In the genomic region with DNA sequence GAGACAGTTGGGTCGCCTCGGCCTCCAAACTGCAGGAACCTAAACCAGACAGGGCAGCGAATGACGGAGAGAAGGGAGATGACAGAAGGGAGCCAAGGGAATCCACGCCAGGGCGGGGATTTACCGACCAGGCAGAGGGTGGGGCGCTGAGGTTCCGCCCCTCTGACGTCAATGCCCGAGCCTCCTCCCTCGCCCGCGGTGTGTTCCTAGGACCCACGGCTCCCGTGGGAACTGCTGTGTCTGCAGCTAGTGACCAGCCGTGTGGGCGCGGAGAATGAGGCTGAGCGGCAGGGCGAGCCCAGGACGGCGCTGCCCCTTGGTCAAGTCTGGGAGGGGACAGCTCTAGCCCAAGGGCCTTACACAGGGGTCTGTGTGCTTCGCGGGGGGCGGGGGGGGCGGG, we compare ENCODE assay signal across 8 mouse cellular contexts. TPM values are rescaled to one million over a fixed set of nuclear protein-coding genes. Genes with fewer than 3 reads are reported as not detected.
DNase-seq lines count a peak whose midpoint lies in the region; ATAC-seq and TF ChIP-seq lines count a peak whose summit lies in the region.

No protein-coding gene starts in this region.

- no peak overlapping the region for H3K27ac ChIP-seq in hindbrain, embryonic 15.5 days (replicated peaks)
- H3K27ac ChIP-seq in left cerebral cortex, adult 2 months: no peak overlapping the region

- H3K4me1 ChIP-seq in hindbrain, embryonic 15.5 days (replicated peaks): peaks cover 14% of the 10 kb centered on the region

- WGBS in hindbrain, embryonic 15.5 days: 1% methylated on average over 27 of the region's 27 CpGs

- peak; percentile 66 for DNase-seq in T-cell, adult 2 months (ENCODE audit: low spot score)
- DNase-seq in cerebellum, postnatal 10 days: peak; percentile 81 to 85
- peak; percentile 91 for DNase-seq in gastrocnemius, adult 18-20 months (ENCODE audit: low spot score)
- peak; percentile 65 to 79 for DNase-seq in left cerebral cortex, adult 2 months (ENCODE audit: extremely low spot score in 1 of 2, low spot score in 2 of 2)
- peak; percentile 65 to 76 for DNase-seq in right cerebral cortex, adult 2 months (ENCODE audit: low spot score in 2 of 2)
- peak; percentile 83 for DNase-seq in urinary bladder, postnatal 25 days (ENCODE audit: low spot score)

- peak overlapping the region; percentile 98 for H3K4me2 ChIP-seq in hindbrain, embryonic 15.5 days

- no peaks in the 10 kb centered on the region for H3K9me3 ChIP-seq in hindbrain, embryonic 15.5 days

- peak overlapping the region; percentile 49 for H3K4me3 ChIP-seq in hindbrain, embryonic 15.5 days
- peak overlapping the region; percentile 53 for H3K4me3 ChIP-seq in left cerebral cortex, adult 2 months

- H3K36me3 ChIP-seq in hindbrain, embryonic 15.5 days: no peaks in the 10 kb centered on the region

- no peak for TF ChIP-seq CTCF in left cerebral cortex, adult 2 months (IDR thresholded peaks at IDR 0.05)

- H3K9ac ChIP-seq in hindbrain, embryonic 15.5 days: peak overlapping the region; percentile 44

- H3K27me3 ChIP-seq in hindbrain, embryonic 15.5 days: peaks cover 17% of the 10 kb centered on the region

- intact Hi-C loops in left cerebral cortex, adult 2 months (cut with DNase I): no loop called here

- no peak for ATAC-seq in hindbrain, embryonic 15.5 days (ENCODE audit: low FRiP score, low read depth)
- peak; percentile 90 for ATAC-seq in megakaryocyte, adult 5-6 weeks (ENCODE audit: poor library complexity, severe bottlenecking)

RNA-seq across cellular contexts. Expression of a gene that starts 11.9 kb away (rescaled TPM):
- 1 to 10 TPM; 1.1 to 2.2 TPM for total RNA-seq in gastrocnemius, adult 18-20 months (2021)
- 0.49 and 0.58 TPM in 2 replicates for polyA plus RNA-seq in hindbrain, embryonic 15.5 days (2015; fragmentation: Nextera tagmentation; extraction: Ambion mirVana)
- total RNA-seq in left cerebral cortex, adult 2 months (2021): not detected
- total RNA-seq in megakaryocyte, adult 5-6 weeks (2015): not detected in 2 replicates
- total RNA-seq in megakaryocyte, adult 5-6 weeks (2017): not detected in 2 replicates

RNA-seq across cellular contexts. Expression of a gene that starts 30.3 kb away (rescaled TPM):
- 1 to 10 TPM; 1.1 to 1.3 TPM for total RNA-seq in gastrocnemius, adult 18-20 months (2021)
- polyA plus RNA-seq in hindbrain, embryonic 15.5 days (2015; fragmentation: Nextera tagmentation; extraction: Ambion mirVana): 10.8 and 10.9 TPM in 2 replicates
- total RNA-seq in left cerebral cortex, adult 2 months (2021): 100 to 1,000 TPM; 156 to 160 TPM
- not detected in 2 replicates for total RNA-seq in megakaryocyte, adult 5-6 weeks (2015)
- total RNA-seq in megakaryocyte, adult 5-6 weeks (2017): not detected in 2 replicates

RNA-seq across cellular contexts. Expression of a gene that starts 50.7 kb away (rescaled TPM):
- total RNA-seq in gastrocnemius, adult 18-20 months (2021): not detected
- 0.39 and 0.74 TPM in 2 replicates for polyA plus RNA-seq in hindbrain, embryonic 15.5 days (2015; fragmentation: Nextera tagmentation; extraction: Ambion mirVana)
- total RNA-seq in left cerebral cortex, adult 2 months (2021): under 1 TPM in 1 of 2 experiments, not detected in 1; 0.28 TPM
- not detected in 2 replicates for total RNA-seq in megakaryocyte, adult 5-6 weeks (2015)
- not detected in 2 replicates for total RNA-seq in megakaryocyte, adult 5-6 weeks (2017)

Comparison
In these comparisons a context has a peak if more than half of its experiments do, and no peak if none do; other contexts are left out.
1. RNA of a gene that starts 30.3 kb away (total RNA-seq): 156 to 160 TPM in left cerebral cortex, adult 2 months; 1.1 to 1.3 TPM in gastrocnemius, adult 18-20 months and not detected in megakaryocyte, adult 5-6 weeks; every median in the first group is over 10 times any median in the second.
2. Peak in every context shown above with its lines, with median percentiles within 50 percentile points of each other: DNase-seq.